ENCODE assay signal across 13 mouse cellular contexts in the genomic region with DNA sequence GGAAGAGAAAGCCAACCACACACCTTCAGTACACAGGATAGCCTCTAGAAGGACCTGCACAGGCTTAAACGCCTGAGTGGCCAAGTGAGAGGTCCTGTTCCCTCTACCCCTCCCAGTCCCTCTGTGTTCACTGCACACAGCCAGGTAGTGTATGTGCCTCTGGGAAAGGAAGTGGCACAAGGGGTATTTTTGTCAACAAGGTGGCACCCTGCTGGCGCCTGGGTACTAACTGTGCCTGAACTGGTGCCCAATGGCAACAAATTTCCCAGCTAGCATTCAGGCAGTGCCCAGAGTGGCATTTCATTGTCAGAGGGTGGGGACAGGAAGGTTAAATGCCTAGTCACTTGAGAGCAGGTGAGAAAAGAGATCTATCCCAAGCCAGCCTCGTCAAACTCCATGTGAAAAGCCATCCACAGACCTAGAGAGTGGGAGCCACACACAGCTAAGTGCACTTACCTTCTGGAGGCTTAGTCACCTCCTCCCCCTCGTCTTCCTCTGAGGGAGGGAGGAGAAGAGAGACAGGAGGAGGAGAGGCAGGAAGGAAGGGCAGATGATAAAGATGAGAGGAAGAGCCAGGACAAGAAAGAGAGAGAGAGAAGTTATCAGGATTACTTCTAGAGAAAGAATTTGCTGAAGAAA.
A peak's percentile ranks its signal among the peaks of the same experiment; 100 is the strongest.
DNase-seq lines count a peak whose midpoint lies in the region; ATAC-seq lines count a peak whose summit lies in the region.
"Had no signal": no experiment of that assay in that cellular context is flagged by ENCODE, and none has a peak within 500 bp of the region (broad histone marks: within the 10 kb centered on the region; RNA-seq: fewer than 3 reads in every experiment).

No protein-coding gene starts in this region.

- H3K27me3 ChIP-seq in heart, embryonic 11.5 days (ENCODE audit: control insufficient read depth, insufficient read depth, low read length), result no peaks in the 10 kb centered on the region
- no peaks in the 10 kb centered on the region for H3K27me3 ChIP-seq in heart, embryonic 16.5 days (ENCODE audit: control insufficient read depth, insufficient read depth, low read length)
- H3K27me3 ChIP-seq: limb, embryonic 12.5 days had no signal

- peaks cover 13% of the 10 kb centered on the region for H3K36me3 ChIP-seq in heart, embryonic 11.5 days (ENCODE audit: control insufficient read depth, insufficient read depth, low read length)
- peaks cover 49% of the 10 kb centered on the region for H3K36me3 ChIP-seq in heart, embryonic 16.5 days (ENCODE audit: control insufficient read depth, insufficient read depth)

- H3K4me2 ChIP-seq in heart, embryonic 11.5 days, result no peak overlapping the region
- H3K4me2 ChIP-seq in heart, embryonic 16.5 days (ENCODE audit: low read depth, low read length), result no peak overlapping the region
- H3K4me2 ChIP-seq: hindbrain, embryonic 14.5 days; limb, embryonic 12.5 days had no signal

- H3K9ac ChIP-seq in heart, embryonic 11.5 days (ENCODE audit: low read depth, low read length), result no peak overlapping the region
- H3K9ac ChIP-seq in heart, embryonic 16.5 days (ENCODE audit: low read length), result peak overlapping the region; percentile 26; the same call in 1 of the 2 replicates
- H3K9ac ChIP-seq: hindbrain, embryonic 14.5 days; limb, embryonic 12.5 days had no signal

- 55% methylated on average over 4 of the region's 4 CpGs for WGBS in heart, embryonic 11.5 days (ENCODE audit: insufficient replicate concordance)
- WGBS in heart, embryonic 16.5 days, result 61% methylated on average over 4 of the region's 4 CpGs

- no peak for ATAC-seq in heart, embryonic 11.5 days (replicated peaks; ENCODE audit: insufficient number of reproducible peaks, low FRiP score, low TSS enrichment)
- ATAC-seq in heart, embryonic 16.5 days (replicated peaks; ENCODE audit: extremely low read depth, insufficient read depth, low FRiP score), result no peak
- ATAC-seq in megakaryocyte progenitor cell, adult 5-6 weeks (replicated peaks; ENCODE audit: poor library complexity), result no peak

- H3K4me3 ChIP-seq in heart, embryonic 11.5 days (ENCODE audit: low read depth, low read length), result no peak overlapping the region
- H3K4me3 ChIP-seq in heart, embryonic 16.5 days (ENCODE audit: low read length), result no peak overlapping the region
- H3K4me3 ChIP-seq: limb, embryonic 12.5 days had no signal

- H3K9me3 ChIP-seq in heart, embryonic 11.5 days (replicated peaks; ENCODE audit: control insufficient read depth, low read length), result no peaks in the 10 kb centered on the region
- H3K9me3 ChIP-seq in heart, embryonic 16.5 days (replicated peaks; ENCODE audit: control insufficient read depth, low read length), result no peaks in the 10 kb centered on the region
- H3K9me3 ChIP-seq: limb, embryonic 12.5 days had no signal

- no peak overlapping the region for H3K27ac ChIP-seq in heart, embryonic 11.5 days (ENCODE audit: low read depth, low read length)
- H3K27ac ChIP-seq in heart, embryonic 16.5 days (ENCODE audit: low read length), result peak overlapping the region; percentile 42
- H3K27ac ChIP-seq: hindbrain, embryonic 14.5 days; limb, embryonic 12.5 days; macrophage had no signal

- DNase-seq in heart, adult 11 months, result peak; percentile 97
- DNase-seq in lung, adult 18-20 months, result peak; percentile 77 to 80
- DNase-seq in lung, postnatal 14 days, result no peak
- DNase-seq in naive thymus-derived CD4-positive, alpha-beta T cell, adult 2 months (ENCODE audit: low read depth), result peak; percentile 27
- DNase-seq: adrenal gland, postnatal 25 days; gastrocnemius, postnatal 36 days; thymus, postnatal 14 days had no signal

- peaks cover 68% of the 10 kb centered on the region for H3K4me1 ChIP-seq in heart, embryonic 11.5 days (ENCODE audit: control insufficient read depth, insufficient read depth, low read length)
- H3K4me1 ChIP-seq in heart, embryonic 16.5 days (ENCODE audit: control insufficient read depth, insufficient read depth, low read length), result peaks cover 79% of the 10 kb centered on the region
- H3K4me1 ChIP-seq: limb, embryonic 12.5 days had no signal
